Mouse (Mus musculus): ENCODE data around the gene Alkbh4. TPM values are rescaled to one million over a fixed set of nuclear protein-coding genes. Genes with fewer than 3 reads are reported as not detected.
A peak's percentile ranks its signal among the peaks of the same experiment; 100 is the strongest.
"Not testable (repeated sequence)": the region's sequence is repeated elsewhere in the genome, so short reads cannot be mapped to it uniquely, and the experiment has no call there.

The Alkbh4 gene
- total RNA-seq (2021): 1 to 10 TPM; 8.4 to 8.6 TPM
- long read RNA-seq, experiment 1, transcript Alkbh4-201 (3 exons, 1,773 nt): major isoform, 11 of 17 reads
- long read RNA-seq, experiment 1, partial matches to known transcripts: 0 of 17 reads
- long read RNA-seq, experiment 1, other reads (novel, unspliced or antisense): 0 of 17 reads
- long read RNA-seq, experiment 2, transcript Alkbh4-201 (3 exons, 1,773 nt): major isoform, 5 of 8 reads
- long read RNA-seq, experiment 2, partial matches to known transcripts: 0 of 8 reads
- long read RNA-seq, experiment 2, other reads (novel, unspliced or antisense): 1 of 8 reads

GRCm38 (mm10) chr5:136135571-136136291, at the start of gene Alkbh4, which contains the start of gene Lrwd1:
Gene Alkbh4 (plus strand): TSS chr5:136136146.
Gene Lrwd1 (minus strand): TSS chr5:136136074.
- peak; percentile 93 to 98 for DNase-seq (ENCODE audit: low spot score in 2 of 2)

DNA sequence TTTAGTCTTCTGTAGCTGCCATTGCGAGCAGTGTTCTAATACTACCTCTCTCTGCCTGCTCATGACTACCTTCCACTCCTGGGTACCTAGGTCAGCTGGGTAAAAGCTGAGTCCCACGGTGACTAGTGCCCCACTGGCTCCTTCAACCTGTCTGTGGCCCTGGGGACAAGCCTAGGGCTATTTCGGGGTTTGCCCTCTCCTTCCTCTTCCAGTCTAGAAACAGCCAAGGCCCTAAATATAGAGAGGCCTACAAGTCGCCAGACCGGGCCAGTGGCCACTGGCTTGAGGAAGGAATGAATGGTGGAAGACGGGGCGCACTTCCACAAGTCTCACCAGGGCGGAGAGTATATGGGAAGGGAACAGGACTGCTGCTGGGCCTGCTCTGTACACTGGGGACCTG, 49.7 kb upstream of the Alkbh4 start:
- no peak for DNase-seq (ENCODE audit: low spot score in 2 of 2)

- no peak for DNase-seq (ENCODE audit: low spot score in 2 of 2)
Measured at GRCm38 (mm10) chr5:136088821-136089575, 46.9 kb upstream of the Alkbh4 start.

DNA sequence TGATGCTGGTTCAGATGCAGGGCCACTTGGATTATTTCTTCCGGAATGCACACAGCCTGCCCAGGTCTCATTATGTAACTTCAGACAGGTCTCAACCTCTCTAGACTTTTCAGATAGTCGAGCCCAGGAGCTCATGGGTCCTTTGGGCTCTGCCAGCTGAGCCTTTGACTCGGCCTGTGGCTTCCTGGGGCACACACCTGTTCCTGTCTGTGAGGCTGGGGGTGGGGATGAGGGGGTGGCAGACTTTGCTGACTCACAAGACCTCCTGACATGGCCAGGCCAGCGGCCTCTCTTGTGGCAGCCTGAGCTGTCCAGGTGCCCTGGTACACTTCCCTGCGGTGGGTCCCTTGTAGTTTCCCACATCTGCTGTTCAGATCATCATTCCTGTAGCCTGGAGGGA, 44.0 kb upstream of the Alkbh4 start:
- DNase-seq (ENCODE audit: low spot score in 2 of 2): no peak

DNA sequence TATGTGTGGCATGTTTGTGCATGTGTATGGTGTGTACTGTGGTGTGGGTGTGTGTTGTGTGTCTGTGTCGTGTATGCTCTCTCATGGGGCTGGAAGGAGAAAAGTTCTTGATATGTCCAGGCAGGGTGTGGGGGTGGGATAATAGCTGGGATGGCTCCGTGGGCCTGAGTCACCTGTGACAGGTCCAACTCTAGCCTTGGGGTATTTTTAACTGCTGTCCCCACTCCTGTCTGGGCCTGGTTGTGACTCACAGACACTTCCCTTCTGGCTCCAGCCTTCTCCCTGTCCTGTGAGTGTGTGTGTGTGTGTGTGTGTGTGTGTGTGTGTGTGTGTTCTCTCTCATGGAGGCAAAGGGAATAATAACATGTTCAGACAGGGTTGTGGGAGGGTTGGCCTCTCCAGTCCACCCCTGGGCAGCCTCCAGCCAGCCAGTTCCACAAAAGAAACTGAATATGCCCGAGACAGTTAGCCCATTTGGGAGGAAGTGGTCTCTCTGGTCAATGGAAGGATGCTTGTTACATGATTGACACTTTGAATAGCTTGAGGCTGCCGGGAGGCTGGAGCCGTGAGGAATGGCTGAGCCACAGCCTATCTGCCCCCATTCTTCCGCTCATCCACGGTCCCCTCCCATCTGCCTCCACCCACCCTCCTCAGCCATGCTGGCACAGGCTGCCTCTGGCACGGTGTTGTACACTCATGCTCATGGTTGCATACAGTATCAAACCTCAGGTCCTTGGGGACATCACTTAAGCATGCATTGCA, 41.5 kb upstream of the Alkbh4 start:
- no peak for DNase-seq (ENCODE audit: low spot score in 2 of 2)

GRCm38 (mm10) chr5:136095089-136095488, 40.9 kb upstream of the Alkbh4 start:
- no peak for DNase-seq (ENCODE audit: low spot score in 2 of 2)

DNA sequence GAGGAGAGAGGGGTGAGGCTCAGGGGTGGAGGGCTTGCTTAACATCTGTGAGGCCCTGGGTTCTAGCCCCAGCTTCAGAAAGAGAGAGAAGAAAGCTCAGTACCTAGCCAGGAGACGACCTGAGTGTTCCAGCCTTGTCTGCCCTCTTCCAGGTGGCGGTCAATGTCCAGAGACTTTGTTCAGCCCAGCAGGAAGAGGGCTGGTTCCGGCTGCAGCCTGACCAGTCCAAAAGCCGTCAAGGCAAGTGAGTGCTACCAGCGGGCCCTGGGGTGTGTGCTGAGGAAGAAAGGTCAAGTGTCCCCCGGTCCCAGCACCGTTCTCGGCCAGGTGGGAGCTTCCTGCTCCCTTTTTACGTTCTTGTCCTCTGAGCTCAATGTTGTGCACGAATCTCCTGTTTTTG, 37.4 kb upstream of the Alkbh4 start:
- no peak for DNase-seq (ENCODE audit: low spot score in 2 of 2)

- DNase-seq (ENCODE audit: low spot score in 2 of 2): peak; percentile 51 to 65
Measured at GRCm38 (mm10) chr5:136102099-136102820, 33.7 kb upstream of the Alkbh4 start.

DNA sequence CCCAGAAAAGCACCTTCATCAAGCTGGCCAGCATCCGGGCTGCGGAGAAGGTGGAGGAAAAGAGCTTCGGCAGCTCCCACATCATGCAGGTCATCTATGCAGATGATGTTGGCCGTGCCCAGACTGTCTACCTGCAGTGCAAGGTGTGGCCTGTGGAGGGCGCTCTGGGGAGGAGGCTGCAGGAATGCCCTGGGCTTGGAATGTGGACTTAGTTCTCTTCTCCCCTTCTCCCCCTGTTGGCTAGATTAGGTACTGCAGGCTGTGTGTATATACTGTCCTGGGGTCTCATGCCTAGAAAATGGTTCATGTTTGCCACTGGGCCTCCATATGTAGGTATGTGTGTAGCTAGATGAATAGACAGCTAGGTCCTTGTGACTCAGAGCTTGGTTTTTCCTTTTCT, 31.4 kb upstream of the Alkbh4 start:
- DNase-seq (ENCODE audit: low spot score in 2 of 2): no peak

- DNase-seq (ENCODE audit: low spot score in 2 of 2): no peak
Measured at GRCm38 (mm10) chr5:136108486-136108885, 27.5 kb upstream of the Alkbh4 start.

DNA sequence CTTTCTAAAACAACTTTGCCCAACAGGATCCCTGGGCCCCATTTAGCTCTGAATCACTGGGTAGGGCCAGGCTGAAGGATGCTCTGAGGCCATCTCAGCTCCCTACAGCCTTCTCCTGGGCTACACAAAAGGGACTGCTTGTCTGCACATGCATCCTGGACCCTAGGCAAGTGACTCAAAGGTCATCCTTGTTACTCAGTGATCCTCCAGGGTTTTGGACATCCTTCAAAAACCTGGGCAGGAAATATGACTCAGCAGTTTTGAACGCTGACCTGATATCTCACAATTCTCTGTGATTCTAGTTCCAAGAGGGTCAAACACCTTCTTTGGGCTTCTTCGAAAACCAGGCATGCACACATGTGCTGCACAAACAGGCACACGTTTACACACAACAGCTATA, 26.9 kb upstream of the Alkbh4 start:
- DNase-seq (ENCODE audit: low spot score in 2 of 2): no peak

DNA sequence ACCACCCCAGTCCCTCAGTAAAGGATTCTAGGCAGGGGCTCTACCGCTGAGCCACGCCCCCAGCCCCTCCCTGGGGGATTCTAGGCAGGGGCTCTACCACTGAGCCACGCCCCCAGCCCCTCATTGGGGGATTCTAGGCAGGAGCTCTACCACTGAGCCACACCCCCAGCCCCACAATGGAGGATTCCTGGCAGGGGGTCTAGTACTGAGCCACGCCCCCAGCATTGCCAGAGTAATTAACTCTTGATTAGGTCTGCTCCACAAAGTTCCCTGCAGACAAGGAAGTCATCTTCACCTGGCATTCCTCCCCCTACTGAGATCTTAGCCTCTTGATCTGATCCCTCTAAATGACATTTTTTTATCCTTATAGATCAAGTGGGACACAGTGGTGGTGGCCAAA, 22.4 kb upstream of the Alkbh4 start:
- not testable (repeated sequence) for DNase-seq (ENCODE audit: low spot score in 2 of 2)

GRCm38 (mm10) chr5:136115891-136116783, 19.8 kb upstream of the Alkbh4 start, which contains the start of gene Polr2j:
Gene Polr2j (plus strand): TSS chr5:136116631.
- DNase-seq (ENCODE audit: low spot score in 2 of 2): peak; percentile 94 to 96

DNA sequence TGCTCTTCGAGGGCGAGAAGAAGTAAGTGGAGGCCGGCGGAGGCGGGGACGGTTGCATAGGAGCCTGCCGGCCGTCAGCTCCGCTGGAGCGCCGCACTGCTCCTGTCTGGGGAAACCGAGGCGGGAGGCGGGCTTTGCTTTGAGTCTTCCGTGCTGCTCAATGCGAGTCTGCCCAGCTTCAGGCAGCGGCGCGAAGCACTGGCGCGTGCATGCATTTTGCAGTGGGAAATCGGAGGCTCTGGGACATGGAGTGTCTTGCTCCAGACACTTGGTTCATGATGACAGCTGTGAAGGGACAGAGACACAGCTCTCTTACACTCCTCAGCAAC, 19.2 kb upstream of the Alkbh4 start:
- no peak for DNase-seq (ENCODE audit: low spot score in 2 of 2)

DNA sequence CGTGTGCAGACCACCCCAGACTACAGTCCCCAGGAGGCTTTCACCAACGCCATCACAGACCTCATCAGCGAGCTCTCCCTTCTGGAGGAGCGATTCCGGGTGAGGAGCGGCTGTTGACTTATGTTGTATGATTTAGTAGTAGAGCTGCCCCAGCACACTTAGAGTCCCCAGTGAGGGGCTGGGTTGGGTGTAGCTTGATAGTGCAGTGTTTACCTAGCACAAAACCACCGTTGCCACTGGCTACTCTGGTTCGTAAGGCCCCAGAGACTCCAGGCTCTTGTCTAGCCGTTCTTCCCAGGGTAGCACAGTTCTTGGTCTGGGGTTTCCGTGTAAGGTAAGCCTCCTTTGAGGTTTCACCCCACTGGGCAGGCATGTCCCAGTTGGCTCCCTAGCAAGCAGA, 13.8 kb upstream of the Alkbh4 start:
- no peak for DNase-seq (ENCODE audit: low spot score in 2 of 2)

DNA sequence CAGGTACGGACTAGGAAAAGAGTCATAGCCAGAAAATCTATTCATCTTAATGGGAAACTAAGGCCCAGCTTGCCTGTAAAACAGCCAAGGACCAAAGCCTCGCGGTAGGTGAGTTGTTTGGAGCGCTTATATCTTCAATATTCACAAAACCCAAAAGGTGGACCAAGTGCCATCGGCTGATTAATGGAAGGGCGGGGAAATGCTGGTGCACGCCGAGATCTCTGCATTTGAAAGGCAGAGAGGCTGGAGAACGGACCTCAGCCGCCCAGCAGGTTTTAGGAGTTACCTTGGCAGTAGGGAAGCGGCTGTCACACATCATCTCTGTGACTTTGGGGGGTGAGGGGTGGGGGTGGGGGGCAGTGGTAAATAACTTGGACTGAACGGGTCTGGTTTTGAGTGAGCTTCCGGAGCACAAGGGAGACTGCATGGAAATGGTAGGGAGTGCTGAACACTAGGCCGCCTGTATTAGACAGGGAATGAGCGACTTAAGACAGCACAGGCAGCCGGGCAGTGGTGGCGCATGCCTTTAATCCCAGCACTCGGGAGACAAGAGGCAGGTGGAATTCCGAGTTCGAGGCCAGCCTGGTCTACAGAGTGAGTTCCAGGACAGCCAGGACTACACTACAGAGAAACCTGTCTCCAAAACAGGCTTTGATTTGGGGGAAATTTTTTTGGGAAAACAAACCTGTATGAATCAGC, 495 bp downstream of the Alkbh4 start:
- DNase-seq (ENCODE audit: low spot score in 2 of 2): no peak

- DNase-seq (ENCODE audit: low spot score in 2 of 2): no peak
Measured at GRCm38 (mm10) chr5:136137658-136138274, 1.8 kb downstream of the Alkbh4 start.

DNA sequence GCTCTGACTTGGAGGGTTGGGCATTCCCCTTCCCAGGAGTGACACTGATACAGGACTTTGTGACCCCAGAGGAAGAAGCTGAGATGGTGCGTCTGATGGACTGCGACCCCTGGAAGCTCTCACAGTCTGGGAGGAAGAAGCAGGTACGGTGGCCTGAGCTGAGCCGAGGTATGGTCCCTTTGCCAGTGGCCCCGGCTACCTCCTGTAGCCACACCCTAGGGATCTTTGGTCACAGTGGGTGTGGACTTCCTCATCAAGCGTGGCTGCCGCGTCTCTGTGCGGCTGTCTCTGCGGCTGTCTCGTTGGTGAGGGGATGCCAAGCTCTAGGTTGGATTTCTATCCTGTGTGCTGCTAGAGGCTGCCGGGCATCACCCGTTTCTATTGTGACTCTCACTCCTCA, 3.4 kb downstream of the Alkbh4 start:
- no peak for DNase-seq (ENCODE audit: low spot score in 2 of 2)

All from gastrocnemius, postnatal 4 days (tissue).